Mouse (Mus musculus) testis, adult 2 months (tissue): ENCODE measurements around the gene Dennd2c.

Source experiments
- CTCF ChIP-seq: fragments of 200-500 bp; IDR thresholded peaks from 2 replicates; pipeline ENCODE4 v1.5.1; 2012; ENCODE audit warnings: low read depth, mild to moderate bottlenecking, inconsistent platforms, low read length, moderate library complexity; ENCODE audit not compliant: control insufficient read depth, insufficient read depth, insufficient replicate concordance
- POLR2A ChIP-seq: fragments of 200-500 bp; IDR thresholded peaks from 2 replicates; pipeline ENCODE4 v1.6.1; 2012; ENCODE audit warnings: low read depth, mild to moderate bottlenecking, inconsistent platforms, low read length, moderate library complexity; ENCODE audit not compliant: control insufficient read depth

DNA sequence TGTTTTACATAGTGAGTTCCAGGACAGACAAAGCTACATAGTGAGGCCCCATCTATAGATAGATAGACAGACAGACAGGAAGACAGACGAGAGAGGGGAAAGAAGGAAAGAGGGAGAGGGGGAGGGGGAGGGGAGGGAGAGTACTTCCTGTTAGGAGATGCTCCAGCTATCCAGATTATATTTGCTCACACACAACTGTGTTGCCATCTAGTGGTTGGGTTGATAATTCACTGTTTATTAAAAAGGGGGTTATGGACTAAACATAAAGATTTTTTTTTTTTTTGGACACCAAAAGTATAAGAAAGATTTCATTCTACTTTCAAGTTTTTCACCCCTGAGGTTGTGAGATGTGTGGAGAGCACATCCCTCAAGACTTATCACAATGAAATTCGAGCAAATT is 1.7 kb upstream of the Dennd2c start:
- TF ChIP-seq CTCF (no peak), POLR2A (no peak)
